Mouse (Mus musculus) forebrain, embryonic 10.5 days (tissue): ENCODE measurements at regions not wholly inside any gene's neighbourhood (a gene's known extent, or its start where the extent isn't known, plus 50 kb on each side); places are given as distances from the start of the nearest gene placed in this dataset.

Experiments used
- DNase-seq: peaks from one replicate; pipeline ENCODE4 v3.0.0-alpha.2; 2017; ENCODE audit warnings: low spot score; ENCODE audit errors: extremely low spot score
- H3K27ac ChIP-seq: fragments of 300-500 bp; sonication (generic); 2 replicates; pipeline ENCODE4 v1.5.1; 2016; ENCODE audit warnings: mild to moderate bottlenecking
- H3K27me3 ChIP-seq: fragments of 300-500 bp; sonication (generic); 2 replicates; pipeline ENCODE4 v1.6.1; 2016; ENCODE audit warnings: mild to moderate bottlenecking; ENCODE audit not compliant: poor library complexity, severe bottlenecking
- H3K36me3 ChIP-seq: fragments of 300-500 bp; sonication (generic); replicated peaks from 2 replicates; pipeline ENCODE4 v1.6.1; 2016; ENCODE audit warnings: mild to moderate bottlenecking, moderate library complexity
- H3K4me1 ChIP-seq: fragments of 300-500 bp; sonication (generic); 2 replicates; pipeline ENCODE4 v1.6.1; 2016
- H3K4me3 ChIP-seq: fragments of 300-500 bp; sonication (generic); 2 replicates; pipeline ENCODE4 v1.5.1; 2016; ENCODE audit warnings: mild to moderate bottlenecking, moderate library complexity
- H3K9me3 ChIP-seq: fragments of 300-500 bp; sonication (generic); 2 replicates; pipeline ENCODE4 v1.6.1; 2016; ENCODE audit warnings: mild to moderate bottlenecking, moderate library complexity
- WGBS: fragments of 180-500 bp; shearing (Covaris S2); methylation state at CpG from one replicate; pipeline ENCODE4 v1.1.7; 2016; 5-methylcytosine and 5-hydroxymethylcytosine counted together

DNA sequence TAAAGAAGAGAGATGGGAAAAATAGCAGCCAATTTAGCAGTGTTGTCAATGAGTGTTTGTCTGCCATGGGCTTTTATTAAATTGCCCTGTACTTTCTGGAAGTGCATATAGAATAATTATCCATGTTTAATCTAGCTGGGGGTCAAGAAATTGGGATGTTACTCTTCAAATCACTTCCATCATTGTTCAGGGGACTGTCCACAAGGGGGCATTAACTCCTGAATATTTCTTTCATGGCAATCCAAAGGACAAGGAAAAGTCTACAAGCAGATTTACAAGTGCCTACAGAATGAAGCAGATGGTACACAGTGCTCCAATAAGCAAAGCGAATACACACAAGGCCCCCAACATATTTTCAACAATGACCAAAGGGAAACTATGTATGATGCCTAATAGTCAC is 501.7 kb downstream of the Phex start:
- no peak overlapping the region for H3K27ac ChIP-seq
- H3K36me3 ChIP-seq, result no peaks in the 10 kb centered on the region
- H3K4me1 ChIP-seq, result no peaks in the 10 kb centered on the region
- H3K27me3 ChIP-seq, result no peaks in the 10 kb centered on the region
- WGBS, result 81% methylated on average over 1 of the region's 1 CpGs
- no peaks in the 10 kb centered on the region for H3K9me3 ChIP-seq
- DNase-seq, result no peak
- H3K4me3 ChIP-seq, result no peak overlapping the region
